Mouse (Mus musculus) MEL (cell line): Measurements from ENCODE around the gene Hoxc6. TPM values are rescaled to one million over a fixed set of nuclear protein-coding genes. Genes with fewer than 3 reads are reported as not detected.
A peak's percentile ranks its signal among the peaks of the same experiment; 100 is the strongest.

Experiments used
- DNase-seq: peaks from one replicate; pipeline ENCODE4 v3.0.0; 2011; ENCODE audit warnings: low read depth, low spot score
- H3K27ac ChIP-seq: 2 replicates; pipeline ENCODE4 v1.5.1; 2012; ENCODE audit warnings: low read depth, mild to moderate bottlenecking, control low read depth, low read length, moderate library complexity; ENCODE audit not compliant: control insufficient read depth
- H3K27me3 ChIP-seq, 2 experiments: fragments of 150-350 bp in 1 of 2; sonication (generic) in 1 of 2; 2 replicates each; pipeline ENCODE4 v1.6.1; 2012; ENCODE audit warnings: low read length in 2 of 2, mild to moderate bottlenecking in 2 of 2, improper control_type of control experiment in 1 of 2, moderate library complexity in 1 of 2; ENCODE audit not compliant: insufficient read depth in 2 of 2, control insufficient read depth in 1 of 2
- H3K36me3 ChIP-seq, 2 experiments: 2 replicates each; pipeline ENCODE4 v1.6.1; 2012 to 2014; ENCODE audit warnings: low read length in 2 of 2, improper control_type of control experiment in 1 of 2, inconsistent platforms in 1 of 2, mild to moderate bottlenecking in 1 of 2; ENCODE audit not compliant: insufficient read depth in 2 of 2, control insufficient read depth in 1 of 2
- H3K4me1 ChIP-seq, 2 experiments: fragments of 150-350 bp in 1 of 2; sonication (generic) in 1 of 2; 2 replicates each; pipeline ENCODE4 v1.6.1; 2012; ENCODE audit warnings: low read length in 2 of 2, improper control_type of control experiment in 1 of 2, mild to moderate bottlenecking in 1 of 2; ENCODE audit not compliant: insufficient read depth in 2 of 2, control insufficient read depth in 1 of 2
- H3K4me3 ChIP-seq, 2 experiments: fragments of 150-350 bp in 1 of 2; sonication (generic) in 1 of 2; 2 replicates each; pipeline ENCODE4 v1.5.1; 2012; ENCODE audit warnings: low read depth in 2 of 2, low read length in 2 of 2, mild to moderate bottlenecking in 2 of 2, moderate library complexity in 2 of 2, control low read depth in 1 of 2, improper control_type of control experiment in 1 of 2; ENCODE audit not compliant: control insufficient read depth in 1 of 2, insufficient read depth in 1 of 2
- H3K79me2 ChIP-seq: 2 replicates; pipeline ENCODE4 v1.6.1; 2012; ENCODE audit warnings: mild to moderate bottlenecking, low read length, moderate library complexity; ENCODE audit not compliant: control insufficient read depth, poor library complexity, insufficient read depth
- H3K9ac ChIP-seq: 2 replicates; pipeline ENCODE4 v1.6.1; 2012; ENCODE audit warnings: low read depth, mild to moderate bottlenecking, control low read depth, low read length, moderate library complexity; ENCODE audit not compliant: control insufficient read depth, poor library complexity, severe bottlenecking
- H3K9me3 ChIP-seq: fragments of 150-350 bp; sonication (generic); replicated peaks from 2 replicates; pipeline ENCODE4 v1.6.1; 2012; ENCODE audit warnings: mild to moderate bottlenecking, low read length, improper control_type of control experiment, moderate library complexity; ENCODE audit not compliant: insufficient read depth
- BHLHE40 ChIP-seq: IDR thresholded peaks from 2 replicates; pipeline ENCODE4 v1.6.1; 2012; ENCODE audit warnings: low read depth, mild to moderate bottlenecking, inconsistent platforms, low read length, improper control_type of control experiment, borderline replicate concordance
- CHD1 ChIP-seq: IDR thresholded peaks from 2 replicates; pipeline ENCODE4 v1.6.1; 2012; ENCODE audit warnings: low read depth, mild to moderate bottlenecking, inconsistent platforms, low read length, improper control_type of control experiment
- CTCF ChIP-seq, 3 experiments: IDR thresholded peaks in 2 of 3; conservative IDR thresholded peaks in 1 of 3; 2 replicates each; pipeline ENCODE4 v1.5.1; 2011 to 2012; ENCODE audit warnings: low read length in 3 of 3, low read depth in 2 of 3, mild to moderate bottlenecking in 2 of 3, improper control_type of control experiment in 1 of 3, inconsistent platforms in 1 of 3, mixed read lengths in 1 of 3, moderate library complexity in 1 of 3; ENCODE audit not compliant: control insufficient read depth in 1 of 3, insufficient read depth in 1 of 3, poor library complexity in 1 of 3, severe bottlenecking in 1 of 3
- GABPA ChIP-seq: IDR thresholded peaks from 2 replicates; pipeline ENCODE4 v1.6.1; 2012; ENCODE audit warnings: low read depth, mild to moderate bottlenecking, inconsistent platforms, low read length, improper control_type of control experiment, moderate library complexity
- GATA1 ChIP-seq: IDR thresholded peaks from 2 replicates; pipeline ENCODE4 v1.6.1; 2011; ENCODE audit warnings: low read depth, low read length, improper control_type of control experiment
- JUND ChIP-seq: IDR thresholded peaks from 2 replicates; pipeline ENCODE4 v1.6.1; 2011; ENCODE audit warnings: low read depth, mild to moderate bottlenecking, improper control_type of control experiment, low read length
- MAFK ChIP-seq: IDR thresholded peaks from 2 replicates; pipeline ENCODE4 v1.6.1; 2011; ENCODE audit warnings: low read depth, mild to moderate bottlenecking, low read length, improper control_type of control experiment, borderline replicate concordance
- MAX ChIP-seq: IDR thresholded peaks from 2 replicates; pipeline ENCODE4 v1.6.1; 2011; ENCODE audit warnings: low read length, improper control_type of control experiment
- MAZ ChIP-seq: IDR thresholded peaks from 2 replicates; pipeline ENCODE4 v1.6.1; 2012; ENCODE audit warnings: low read depth, mild to moderate bottlenecking, inconsistent platforms, low read length, improper control_type of control experiment
- MYB ChIP-seq: IDR thresholded peaks from 2 replicates; pipeline ENCODE4 v1.6.1; 2011; ENCODE audit warnings: mild to moderate bottlenecking, low read depth, low read length, improper control_type of control experiment
- NELFE ChIP-seq: IDR thresholded peaks from 2 replicates; pipeline ENCODE4 v1.6.1; 2011; ENCODE audit warnings: low read depth, low read length, improper control_type of control experiment
- NRF1 ChIP-seq: IDR thresholded peaks from 2 replicates; pipeline ENCODE4 v1.6.1; 2014; ENCODE audit warnings: low read depth, mild to moderate bottlenecking, inconsistent platforms, low read length, improper control_type of control experiment, moderate library complexity; ENCODE audit not compliant: poor library complexity, insufficient read depth, severe bottlenecking
- POLR2A ChIP-seq, 2 experiments: IDR thresholded peaks; 2 replicates each; pipeline ENCODE4 v1.6.1; 2011 to 2012; ENCODE audit warnings: low read length in 2 of 2, mild to moderate bottlenecking in 2 of 2, control low read depth in 1 of 2, improper control_type of control experiment in 1 of 2, low read depth in 1 of 2, moderate library complexity in 1 of 2; ENCODE audit not compliant: control insufficient read depth in 1 of 2, insufficient read depth in 1 of 2, poor library complexity in 1 of 2
- POLR2AphosphoS5 ChIP-seq: IDR thresholded peaks from 2 replicates; pipeline ENCODE4 v1.6.1; 2012; ENCODE audit warnings: low read depth, borderline replicate concordance, mild to moderate bottlenecking, inconsistent platforms, low read length, moderate library complexity, mixed read lengths
- RAD21 ChIP-seq: IDR thresholded peaks from 2 replicates; pipeline ENCODE4 v1.6.1; 2011; ENCODE audit warnings: mild to moderate bottlenecking, low read depth, low read length, improper control_type of control experiment
- RCOR1 ChIP-seq: IDR thresholded peaks from 2 replicates; pipeline ENCODE4 v1.6.1; 2012; ENCODE audit warnings: low read depth, mild to moderate bottlenecking, inconsistent platforms, low read length, improper control_type of control experiment
- SIN3A ChIP-seq: IDR thresholded peaks from 2 replicates; pipeline ENCODE4 v1.6.1; 2012; ENCODE audit warnings: low read length, improper control_type of control experiment, inconsistent platforms
- TCF12 ChIP-seq: IDR thresholded peaks from 2 replicates; pipeline ENCODE4 v1.6.1; 2014; ENCODE audit warnings: low read depth, mild to moderate bottlenecking, inconsistent platforms, low read length, improper control_type of control experiment, moderate library complexity
- UBTF ChIP-seq: IDR thresholded peaks from 2 replicates; pipeline ENCODE4 v1.6.1; 2012; ENCODE audit warnings: low read depth, mild to moderate bottlenecking, inconsistent platforms, low read length, improper control_type of control experiment, moderate library complexity, borderline replicate concordance; ENCODE audit not compliant: insufficient read depth
- ZKSCAN1 ChIP-seq: IDR thresholded peaks from 2 replicates; pipeline ENCODE4 v1.6.1; 2012; ENCODE audit warnings: low read depth, mild to moderate bottlenecking, inconsistent platforms, low read length, improper control_type of control experiment, moderate library complexity
- ZNF384 ChIP-seq: IDR thresholded peaks from 2 replicates; pipeline ENCODE4 v1.6.1; 2012; ENCODE audit warnings: low read depth, mild to moderate bottlenecking, inconsistent platforms, low read length, improper control_type of control experiment
- polyA plus RNA-seq, 2 experiments: library from polyadenylated mRNA; stranded (reverse) in 1 of 2; unstranded in 1 of 2; fragments of >175 nt in 1 of 2; fragments of >200 nt in 1 of 2; gene quantifications; 2 replicates each; pipeline versions ENCODE4 v1.2.1 to v1.2.4; 2012; ENCODE audit warnings: low replicate concordance in 2 of 2, low read depth in 1 of 2; ENCODE audit not compliant: insufficient read length in 2 of 2, insufficient read depth in 1 of 2, missing spikeins in 1 of 2
- total RNA-seq: library from RNA; depleted of rRNA; stranded (reverse); fragments of 300-350 nt; gene quantifications from 2 replicates; pipeline ENCODE4 v1.2.3, GENCODE M21; 2012

The Hoxc6 gene
- total and polyA plus RNA-seq, 3 experiments = 2.3 to 9.4 TPM; not detected in 1

DNA sequence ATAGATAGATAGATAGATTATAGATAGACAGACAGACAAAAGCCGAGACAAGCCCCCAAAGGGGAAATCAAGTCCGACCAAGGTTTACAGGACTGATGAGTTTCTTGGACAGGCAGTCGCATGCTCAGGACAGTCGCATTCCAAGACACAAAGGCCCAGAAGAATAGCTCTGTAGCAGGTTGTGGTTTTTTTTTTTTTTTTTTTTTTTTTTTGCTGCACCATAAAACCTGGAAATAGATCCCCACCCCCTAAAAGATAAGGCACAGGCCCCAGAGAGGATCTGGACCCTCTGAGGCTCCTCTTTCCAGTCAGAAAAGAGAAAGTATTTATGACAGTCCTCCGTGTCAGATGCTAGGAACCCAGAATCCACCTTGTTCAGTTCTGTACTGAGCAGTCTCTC, 10.0 kb upstream of the Hoxc6 start:
- TF ChIP-seq ZNF384 (peak; percentile 90), NELFE (no peak), POLR2A (IDR thresholded peaks at IDR 0.05; ENCODE audit: control insufficient read depth in 1 of 2, insufficient read depth in 1 of 2, low read depth in 1 of 2, low read length in 2 of 2, poor library complexity in 1 of 2) (no peak), UBTF (no peak), GATA1 (no peak)
- TF ChIP-seq, all 39 proteins: peak for 1
- Histone ChIP-seq H3K36me3 (peaks cover 0 to 3% of the 10 kb centered on the region in 2 experiments; a peak in 2 of 4 replicates), H3K27me3 (no peaks in the 10 kb centered on the region), H3K9ac (no peak overlapping the region), H3K4me3 (no peak overlapping the region), H3K4me1 (0 out of 4 replicates have a peak, but pooled peaks cover 0 to 4% of the 10 kb centered on the region in 2 experiments), H3K9me3 (no peaks in the 10 kb centered on the region), H3K79me2 (no peaks in the 10 kb centered on the region), H3K27ac (no peak overlapping the region)
- DNase-seq = no peak

DNA sequence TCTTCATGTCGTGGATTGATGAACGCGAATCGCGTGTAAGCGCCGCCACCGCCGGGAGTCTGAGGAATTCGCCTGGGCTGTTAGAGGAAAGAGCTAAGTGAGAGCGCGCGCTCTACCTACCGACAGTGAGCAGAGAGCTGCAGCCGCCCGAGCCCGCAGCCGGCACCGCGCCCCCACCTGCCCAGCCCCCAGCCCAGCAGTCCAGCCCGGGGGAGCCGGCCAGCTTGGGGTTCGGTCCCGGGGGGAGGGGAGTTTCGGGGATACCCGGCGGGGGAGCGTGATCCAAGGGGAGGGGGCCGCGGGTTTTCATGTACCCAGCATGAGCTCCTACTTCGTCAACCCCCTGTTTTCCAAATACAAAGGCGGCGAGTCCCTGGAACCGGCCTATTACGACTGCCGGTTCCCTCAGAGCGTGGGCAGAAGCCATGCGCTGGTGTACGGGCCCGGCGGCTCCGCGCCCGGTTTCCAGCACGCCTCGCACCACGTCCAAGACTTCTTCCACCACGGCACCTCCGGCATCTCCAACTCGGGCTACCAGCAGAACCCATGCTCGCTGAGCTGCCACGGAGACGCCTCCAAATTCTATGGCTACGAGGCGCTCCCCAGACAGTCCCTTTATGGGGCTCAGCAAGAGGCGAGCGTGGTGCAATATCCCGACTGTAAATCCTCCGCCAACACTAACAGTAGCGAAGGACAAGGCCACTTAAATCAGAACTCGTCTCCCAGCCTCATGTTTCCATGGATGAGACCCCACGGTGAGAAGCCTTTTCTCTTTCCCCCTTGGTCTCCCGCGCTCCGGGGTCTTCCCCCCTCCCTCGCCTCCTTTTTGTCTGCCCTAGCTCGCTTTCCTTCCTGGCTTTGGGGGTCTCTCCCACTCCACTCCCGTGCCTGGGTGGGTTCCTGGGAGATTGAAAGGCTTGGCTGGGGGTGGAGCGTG, 7.3 kb upstream of the Hoxc6 start, which contains the start of gene Hoxc8:
Hoxc8 (plus strand) TSS at position 147 of the 937 bp plus-strand sequence.
- Histone ChIP-seq H3K9ac (no peak within 1 kb of the TSS), H3K4me3 (no peak within 1 kb of the TSS), H3K27ac (no peak within 1 kb of the TSS), H3K9me3 (no peaks in the 10 kb centered on the region), H3K36me3 (peaks cover 0 to 3% of the 10 kb centered on the region in 2 experiments; a peak in 1 of 4 replicates), H3K4me1 (0 out of 4 replicates have a peak, but pooled peaks cover 0 to 4% of the 10 kb centered on the region in 2 experiments), H3K27me3 (no peaks in the 10 kb centered on the region), H3K79me2 (no peaks in the 10 kb centered on the region)
- no peak for DNase-seq
- no peak for TF ChIP-seq BHLHE40
- TF ChIP-seq MAX = no peak
- TF ChIP-seq GABPA = no peak
- no peak for TF ChIP-seq MYB
- TF ChIP-seq POLR2AphosphoS5 = no peak
- TF ChIP-seq NRF1 = no peak
- TF ChIP-seq CTCF (IDR thresholded peaks at IDR 0.05 in 2 of 3, conservative IDR thresholded peaks at IDR 0.05 in 1 of 3; ENCODE audit: control insufficient read depth in 1 of 3, insufficient read depth in 1 of 3, low read depth in 2 of 3, low read length in 3 of 3, poor library complexity in 1 of 3, severe bottlenecking in 1 of 3) = no peak
- TF ChIP-seq RAD21 = no peak
- no peak for TF ChIP-seq TCF12
- TF ChIP-seq SIN3A = no peak
- no peak for TF ChIP-seq UBTF
- no peak for TF ChIP-seq RCOR1
- no peak for TF ChIP-seq JUND
- TF ChIP-seq ZKSCAN1 = no peak
- TF ChIP-seq NELFE = no peak
- no peak for TF ChIP-seq CHD1
- TF ChIP-seq MAFK = no peak
- no peak for TF ChIP-seq MAZ
